Mouse (Mus musculus): ENCODE results near the gene Tmcc3. TPM values are rescaled to one million over a fixed set of nuclear protein-coding genes. Genes with fewer than 3 reads are reported as not detected.

The Tmcc3 gene
- total and polyA plus RNA-seq, 3 experiments: 11.3 to 30.1 (median 23.1) TPM

- Histone ChIP-seq H3K4me2 (ENCODE audit: insufficient read depth, low read depth, poor library complexity, severe bottlenecking) (no peak overlapping the region), H3K9ac (ENCODE audit: insufficient read depth, low read depth) (no peak overlapping the region), H3K27me3 (replicated peaks) (no peaks in the 10 kb centered on the region), H3K4me1 (ENCODE audit: control insufficient read depth in 1 of 2, insufficient read depth in 2 of 2) (peaks cover 8 to 37% of the 10 kb centered on the region in 2 experiments), H3K36me3 (replicated peaks in 1 of 2; ENCODE audit: control insufficient read depth in 1 of 2, insufficient read depth in 1 of 2, low read length in 1 of 2) (peaks cover 62 to 88% of the 10 kb centered on the region in 2 experiments), H3K27ac (ENCODE audit: insufficient read depth, low read depth) (no peak overlapping the region), H3K4me3 (replicated peaks in 1 of 3; ENCODE audit: low read depth in 2 of 3, low read length in 2 of 3, poor library complexity in 1 of 3) (no peak overlapping the region), H3K79me2 (replicated peaks; ENCODE audit: control insufficient read depth, extremely low read depth, insufficient read depth, poor library complexity, severe bottlenecking) (peaks cover 2% of the 10 kb centered on the region), H3K9me3 (replicated peaks; ENCODE audit: low read length) (peaks cover 6% of the 10 kb centered on the region)
- in situ Hi-C loops (cut with MboI; ENCODE audit: low pct_ligation_motif_present, low pct_unique_long_range_greater_than_20kb, low sequenced_read_pairs) (loop anchor here (10.0 kb wide), 1 partner anchor 176 kb away; no protein-coding TSS in a partner anchor), dilution Hi-C loops (cut with MboI; ENCODE audit: extremely low pct_ligation_motif_present, extremely low pct_unique_long_range_greater_than_20kb, low sequenced_read_pairs) (no loop called here)
- TF ChIP-seq SIN3A (IDR thresholded peaks at IDR 0.05; ENCODE audit: low read length) (no peak), CTCF (conservative IDR thresholded peaks at IDR 0.05 in 1 of 2, IDR thresholded peaks at IDR 0.05 in 1 of 2; ENCODE audit: low read depth in 2 of 2, low read length in 2 of 2) (peak in 1 of 2 experiments; percentile 43; a peak in 2 of 4 replicates), RCOR1 (conservative IDR thresholded peaks at IDR 0.05; ENCODE audit: low read depth, low read length) (no peak), ETS1 (conservative IDR thresholded peaks at IDR 0.05; ENCODE audit: low read depth, low read length) (no peak), MEF2A (IDR thresholded peaks at IDR 0.05; ENCODE audit: borderline replicate concordance, low read depth, low read length) (no peak), POLR2AphosphoS2 (IDR thresholded peaks at IDR 0.05; ENCODE audit: low read depth, low read length) (no peak), RAD21 (IDR thresholded peaks at IDR 0.05; ENCODE audit: low read depth, low read length) (peak; percentile 45), ZNF384 (IDR thresholded peaks at IDR 0.05; ENCODE audit: low read depth, low read length) (peak; percentile 94), SMC3 (IDR thresholded peaks at IDR 0.05; ENCODE audit: low read depth, low read length) (peak; percentile 34)
- DNase-seq (ENCODE audit: extremely low read depth): no peak
These were observed 116.6 kb downstream of the Tmcc3 start for GRCm38 (mm10) chr10:94428186-94428942.

GRCm38 (mm10) chr10:94430566-94430965 lies 118.8 kb downstream of the Tmcc3 start:
- peaks cover 60 to 86% of the 10 kb centered on the region in 2 experiments for H3K36me3 ChIP-seq (replicated peaks in 1 of 2; ENCODE audit: control insufficient read depth in 1 of 2, insufficient read depth in 1 of 2, low read length in 1 of 2)
- no peaks in the 10 kb centered on the region; the same call in none of the 2 replicates for H3K79me2 ChIP-seq (replicated peaks; ENCODE audit: control insufficient read depth, extremely low read depth, insufficient read depth, poor library complexity, severe bottlenecking)
- peaks cover 8 to 43% of the 10 kb centered on the region in 2 experiments for H3K4me1 ChIP-seq (ENCODE audit: control insufficient read depth in 1 of 2, insufficient read depth in 2 of 2)
- in situ Hi-C loops (cut with MboI; ENCODE audit: low pct_ligation_motif_present, low pct_unique_long_range_greater_than_20kb, low sequenced_read_pairs) (no loop called here), dilution Hi-C loops (cut with MboI; ENCODE audit: extremely low pct_ligation_motif_present, extremely low pct_unique_long_range_greater_than_20kb, low sequenced_read_pairs) (no loop called here)
- H3K9me3 ChIP-seq (replicated peaks; ENCODE audit: low read length): peaks cover 2% of the 10 kb centered on the region
- DNase-seq (ENCODE audit: extremely low read depth): no peak
- TF ChIP-seq NELFE (IDR thresholded peaks at IDR 0.05; ENCODE audit: low read depth, low read length): no peak
- no peak for TF ChIP-seq SIN3A (IDR thresholded peaks at IDR 0.05; ENCODE audit: low read length)
- TF ChIP-seq USF2 (conservative IDR thresholded peaks at IDR 0.05; ENCODE audit: low read depth, low read length): no peak
- no peak for TF ChIP-seq E2F4 (IDR thresholded peaks at IDR 0.05; ENCODE audit: insufficient replicate concordance, low read depth, low read length)
- no peak for TF ChIP-seq MAFK (IDR thresholded peaks at IDR 0.05; ENCODE audit: insufficient replicate concordance, low read length)
- TF ChIP-seq BHLHE40 (IDR thresholded peaks at IDR 0.05; ENCODE audit: low read depth, low read length): no peak
- TF ChIP-seq ZC3H11A (IDR thresholded peaks at IDR 0.05; ENCODE audit: low read depth, low read length): no peak
- no peak for TF ChIP-seq MAX (IDR thresholded peaks at IDR 0.05; ENCODE audit: low read length)
- TF ChIP-seq GABPA (IDR thresholded peaks at IDR 0.05; ENCODE audit: insufficient replicate concordance, low read depth, low read length): no peak
- TF ChIP-seq CHD1 (IDR thresholded peaks at IDR 0.05; ENCODE audit: low read depth, low read length): no peak
- TF ChIP-seq PAX5 (IDR thresholded peaks at IDR 0.05; ENCODE audit: low read length): no peak
- TF ChIP-seq UBTF (IDR thresholded peaks at IDR 0.05; ENCODE audit: low read depth, low read length): no peak
- H3K4me2 ChIP-seq (ENCODE audit: insufficient read depth, low read depth, poor library complexity, severe bottlenecking): no peak overlapping the region
- no peaks in the 10 kb centered on the region for H3K27me3 ChIP-seq (replicated peaks)
- no peak overlapping the region for H3K9ac ChIP-seq (ENCODE audit: insufficient read depth, low read depth)
- no peak overlapping the region for H3K27ac ChIP-seq (ENCODE audit: insufficient read depth, low read depth)
- H3K4me3 ChIP-seq (replicated peaks in 1 of 3; ENCODE audit: low read depth in 2 of 3, low read length in 2 of 3, poor library complexity in 1 of 3): no peak overlapping the region
